Mouse (Mus musculus) liver, embryonic 11.5 days (tissue): ENCODE data around the gene D430041D05Rik. TPM values are rescaled to one million over a fixed set of nuclear protein-coding genes. Genes with fewer than 3 reads are reported as not detected.

Experiments
- ATAC-seq: fragments of 200-750 bp; cut with Nextera tagmentation; replicated peaks from 2 replicates; pipeline ENCODE4 v1.8.0; 2017; ENCODE audit warnings: moderate number of reproducible peaks, mild to moderate bottlenecking, moderate TSS enrichment, moderate library complexity; ENCODE audit not compliant: low FRiP score
- DNase-seq: peaks from one replicate; pipeline ENCODE4 v3.0.0-alpha.2; 2017; ENCODE audit warnings: low spot score
- H3K27ac ChIP-seq: fragments of 300-500 bp; sonication (generic); 2 replicates; pipeline ENCODE4 v1.5.1; 2014; ENCODE audit warnings: mild to moderate bottlenecking, low read depth, low read length, control low read depth
- H3K27me3 ChIP-seq: fragments of 300-500 bp; sonication (generic); replicated peaks from 2 replicates; pipeline ENCODE4 v1.6.1; 2014; ENCODE audit warnings: low read length, mixed read lengths; ENCODE audit not compliant: control insufficient read depth, insufficient read depth
- H3K36me3 ChIP-seq: fragments of 300-500 bp; sonication (generic); 2 replicates; pipeline ENCODE4 v1.6.1; 2014; ENCODE audit warnings: mild to moderate bottlenecking, low read length, moderate library complexity, mixed read lengths; ENCODE audit not compliant: control insufficient read depth, insufficient read depth
- H3K4me1 ChIP-seq: fragments of 300-500 bp; sonication (generic); replicated peaks from 2 replicates; pipeline ENCODE4 v1.6.1; 2014; ENCODE audit warnings: low read length, mixed read lengths; ENCODE audit not compliant: control insufficient read depth, insufficient read depth
- H3K4me2 ChIP-seq: fragments of 300-500 bp; sonication (generic); 2 replicates; pipeline ENCODE4 v1.6.1; 2014; ENCODE audit warnings: mild to moderate bottlenecking, control low read depth, moderate library complexity
- H3K4me3 ChIP-seq: fragments of 300-500 bp; sonication (generic); 2 replicates; pipeline ENCODE4 v1.5.1; 2014; ENCODE audit warnings: low read depth, low read length, control low read depth
- H3K9ac ChIP-seq: fragments of 300-500 bp; sonication (generic); 2 replicates; pipeline ENCODE4 v1.6.1; 2014; ENCODE audit warnings: low read depth, low read length, control low read depth
- H3K9me3 ChIP-seq: fragments of 300-500 bp; sonication (generic); 2 replicates; pipeline ENCODE4 v1.6.1; 2016; ENCODE audit warnings: low read length, inconsistent platforms, mixed read lengths; ENCODE audit not compliant: control insufficient read depth
- WGBS: fragments of 180-500 bp; shearing (Covaris S2); extraction: QIAGEN DNeasy Blood & Tissue Kit; methylation state at CpG from one replicate; pipeline ENCODE4 v1.1.7; 2014; 5-methylcytosine and 5-hydroxymethylcytosine counted together
- polyA plus RNA-seq: library from polyadenylated mRNA; unstranded; fragments of >200 nt; fragmentation: Nextera tagmentation; extraction: Ambion mirVana; gene quantifications from 2 replicates; pipeline ENCODE4 v1.2.1, GENCODE M21; 2014

Gene D430041D05Rik
- polyA plus RNA-seq, 1 experiment from 2014 or later = 0.16 TPM

DNA sequence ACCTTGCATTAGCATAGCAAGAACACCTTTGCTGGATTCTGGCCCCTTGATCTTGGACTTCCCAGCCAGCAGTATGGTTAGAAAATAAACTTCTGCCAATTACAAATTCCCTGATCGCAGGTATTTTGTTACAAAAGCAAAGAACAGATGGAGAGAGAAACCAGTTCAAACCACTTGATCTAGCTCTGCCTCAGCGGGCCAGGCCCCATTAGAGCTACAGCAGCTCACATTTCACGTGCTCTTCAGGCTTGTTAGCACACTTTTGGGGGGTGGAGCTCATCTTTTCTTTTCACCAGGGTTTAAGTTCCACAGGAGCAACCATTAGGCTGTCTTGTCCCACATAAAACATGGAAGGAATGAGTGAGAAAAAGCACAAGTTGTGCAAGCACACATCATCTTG, 210.6 kb downstream of the D430041D05Rik start:
- H3K27me3 ChIP-seq = no peaks in the 10 kb centered on the region
- H3K36me3 ChIP-seq = no peaks in the 10 kb centered on the region
- no peak overlapping the region for H3K27ac ChIP-seq
- no peak overlapping the region for H3K4me2 ChIP-seq
- no peaks in the 10 kb centered on the region for H3K9me3 ChIP-seq
- H3K4me1 ChIP-seq = no peaks in the 10 kb centered on the region
- DNase-seq = no peak
- ATAC-seq = no peak
- H3K4me3 ChIP-seq = no peak overlapping the region
- 66% methylated on average over 3 of the region's 3 CpGs for WGBS
- H3K9ac ChIP-seq = no peak overlapping the region

DNA sequence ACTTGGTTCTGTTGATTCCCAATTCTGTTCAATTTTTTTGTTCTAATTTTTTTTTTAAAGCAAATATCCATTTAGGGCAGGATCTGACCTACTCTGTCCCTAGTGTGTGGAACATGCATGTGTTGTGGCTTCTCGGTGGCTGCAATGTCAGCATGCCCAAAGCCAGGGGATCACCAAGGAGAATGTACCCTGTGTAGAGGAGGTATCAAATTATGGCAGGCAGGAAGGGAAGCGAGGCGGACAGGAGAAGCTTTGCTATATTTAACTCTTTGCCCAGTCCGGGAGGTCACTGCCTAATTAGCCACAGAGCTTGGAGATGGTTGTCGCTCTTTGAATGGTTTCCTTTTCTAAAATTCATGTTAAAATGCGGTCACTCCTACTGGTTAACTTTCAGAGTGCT, 212.6 kb downstream of the D430041D05Rik start:
- no peak overlapping the region for H3K27ac ChIP-seq
- no peak overlapping the region for H3K4me3 ChIP-seq
- no peaks in the 10 kb centered on the region for H3K4me1 ChIP-seq
- H3K4me2 ChIP-seq = no peak overlapping the region
- no peak overlapping the region for H3K9ac ChIP-seq
- no peak for DNase-seq
- H3K36me3 ChIP-seq = no peaks in the 10 kb centered on the region
- WGBS = 75% methylated on average over 6 of the region's 6 CpGs
- no peaks in the 10 kb centered on the region for H3K9me3 ChIP-seq
- no peak for ATAC-seq
- no peaks in the 10 kb centered on the region for H3K27me3 ChIP-seq

DNA sequence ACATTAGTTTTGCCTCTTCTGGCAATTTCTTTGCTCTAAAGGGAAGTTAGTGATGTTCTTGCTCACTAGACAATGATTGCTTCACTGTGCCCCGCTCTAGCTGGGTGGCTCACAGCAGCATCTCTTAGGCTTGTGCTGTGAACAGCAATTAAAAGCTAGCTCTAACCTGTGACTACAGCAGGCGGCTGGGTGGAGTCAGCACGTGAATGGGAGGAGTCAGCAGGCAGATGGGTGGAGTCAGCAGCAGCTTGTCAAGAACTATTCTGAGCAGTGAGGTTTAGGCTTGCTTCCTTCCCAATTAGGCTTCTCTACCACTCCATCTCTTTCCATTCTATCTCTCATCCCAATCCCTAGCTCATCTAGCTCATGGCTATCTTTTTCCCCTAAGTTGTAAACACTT, 213.5 kb downstream of the D430041D05Rik start:
- Histone ChIP-seq H3K27ac (no peak overlapping the region), H3K4me3 (no peak overlapping the region), H3K9ac (no peak overlapping the region), H3K4me1 (no peaks in the 10 kb centered on the region), H3K36me3 (no peaks in the 10 kb centered on the region), H3K9me3 (no peaks in the 10 kb centered on the region), H3K4me2 (no peak overlapping the region), H3K27me3 (no peaks in the 10 kb centered on the region)
- ATAC-seq (no peak), DNase-seq (no peak)
- WGBS = 27% methylated on average over 3 of the region's 3 CpGs

DNA sequence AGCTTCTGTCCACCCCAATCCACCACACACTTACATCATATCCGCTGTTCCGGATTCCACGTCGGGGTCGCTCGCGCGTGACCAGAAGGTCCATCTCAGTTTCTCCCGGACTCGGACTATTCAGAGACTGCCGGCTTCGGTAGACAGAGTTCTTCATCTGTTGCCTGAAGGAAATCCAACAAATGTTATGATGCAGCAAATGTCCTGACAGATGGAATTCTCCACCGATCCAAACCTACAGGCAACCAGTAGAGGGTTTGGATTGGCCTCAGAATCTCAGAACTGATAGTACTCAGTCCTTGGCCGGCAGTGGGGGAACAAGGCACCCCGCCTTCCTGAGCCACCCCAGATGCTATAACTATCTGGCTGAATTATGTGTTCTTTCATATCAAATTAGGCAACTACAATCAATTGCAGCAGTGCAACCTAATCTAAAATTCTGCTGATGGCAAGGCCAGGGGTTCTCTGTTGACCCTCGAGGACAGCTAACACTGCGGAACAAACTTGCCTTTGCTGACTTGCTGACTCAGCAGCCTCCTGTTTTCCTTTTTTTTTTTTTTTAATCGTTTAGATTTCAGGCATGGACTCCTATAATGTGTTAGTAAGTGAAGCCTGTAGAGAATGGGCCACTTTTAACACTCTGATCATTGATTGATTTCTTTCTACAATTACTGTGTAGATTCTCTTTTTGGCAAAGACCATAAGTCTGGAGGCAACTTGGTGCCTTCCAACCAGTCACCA, 218.2 kb downstream of the D430041D05Rik start:
- H3K27me3 ChIP-seq = no peaks in the 10 kb centered on the region
- no peak overlapping the region for H3K4me2 ChIP-seq
- 89% methylated on average over 18 of the region's 18 CpGs for WGBS
- H3K36me3 ChIP-seq = no peaks in the 10 kb centered on the region
- H3K9ac ChIP-seq = no peak overlapping the region
- no peaks in the 10 kb centered on the region for H3K9me3 ChIP-seq
- no peak overlapping the region for H3K4me3 ChIP-seq
- DNase-seq (no peak), ATAC-seq (no peak)
- H3K4me1 ChIP-seq = no peaks in the 10 kb centered on the region
- H3K27ac ChIP-seq = no peak overlapping the region

DNA sequence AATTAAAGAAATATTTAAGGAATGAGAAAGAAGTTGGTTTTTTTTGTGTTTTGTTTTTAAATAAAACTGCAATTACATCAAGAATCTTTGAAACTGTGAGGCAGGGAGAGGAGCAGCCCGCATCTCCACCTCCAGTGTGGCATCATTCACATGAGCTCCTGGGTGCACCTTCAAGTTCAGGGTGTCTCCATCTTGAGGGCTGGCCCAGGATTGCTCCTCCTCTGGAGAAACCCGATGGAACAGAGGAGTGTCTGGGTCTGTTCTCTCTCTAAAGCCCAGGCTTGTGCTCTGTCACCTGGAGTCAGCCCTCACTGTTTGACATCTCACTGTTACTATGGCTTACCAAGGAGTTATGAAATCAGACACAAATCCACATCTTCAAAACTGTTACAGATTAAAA, 219.1 kb downstream of the D430041D05Rik start:
- Histone ChIP-seq H3K9ac (no peak overlapping the region), H3K4me2 (no peak overlapping the region), H3K27ac (no peak overlapping the region), H3K9me3 (no peaks in the 10 kb centered on the region), H3K27me3 (no peaks in the 10 kb centered on the region), H3K4me1 (no peaks in the 10 kb centered on the region), H3K4me3 (no peak overlapping the region), H3K36me3 (no peaks in the 10 kb centered on the region)
- 54% methylated on average over 2 of the region's 2 CpGs for WGBS
- DNase-seq (no peak), ATAC-seq (no peak)

DNA sequence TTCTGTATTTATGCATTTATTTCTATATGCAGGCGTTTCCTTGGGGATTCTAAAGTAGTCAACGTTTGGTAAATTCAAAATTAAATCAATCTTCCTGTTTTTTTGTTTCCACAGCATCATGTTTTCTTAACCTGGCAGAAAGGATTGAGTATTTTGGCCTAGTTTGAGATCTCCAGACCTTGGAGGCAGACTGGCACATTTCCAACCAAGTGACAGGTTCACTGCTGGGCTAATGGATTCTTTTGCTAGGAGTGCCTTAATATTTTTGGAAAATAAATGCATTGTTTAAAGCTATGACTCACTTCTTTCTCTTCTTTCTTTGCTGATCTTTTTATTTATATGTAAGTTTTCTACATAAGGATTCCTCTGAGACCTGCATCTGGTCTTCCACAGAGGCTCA, 222.0 kb downstream of the D430041D05Rik start:
- Histone ChIP-seq H3K9ac (no peak overlapping the region), H3K36me3 (no peaks in the 10 kb centered on the region), H3K27ac (no peak overlapping the region), H3K4me1 (no peaks in the 10 kb centered on the region), H3K4me2 (no peak overlapping the region), H3K27me3 (no peaks in the 10 kb centered on the region), H3K9me3 (no peaks in the 10 kb centered on the region), H3K4me3 (no peak overlapping the region)
- 71% methylated on average over 2 of the region's 2 CpGs for WGBS
- DNase-seq = no peak
- ATAC-seq = no peak

DNA sequence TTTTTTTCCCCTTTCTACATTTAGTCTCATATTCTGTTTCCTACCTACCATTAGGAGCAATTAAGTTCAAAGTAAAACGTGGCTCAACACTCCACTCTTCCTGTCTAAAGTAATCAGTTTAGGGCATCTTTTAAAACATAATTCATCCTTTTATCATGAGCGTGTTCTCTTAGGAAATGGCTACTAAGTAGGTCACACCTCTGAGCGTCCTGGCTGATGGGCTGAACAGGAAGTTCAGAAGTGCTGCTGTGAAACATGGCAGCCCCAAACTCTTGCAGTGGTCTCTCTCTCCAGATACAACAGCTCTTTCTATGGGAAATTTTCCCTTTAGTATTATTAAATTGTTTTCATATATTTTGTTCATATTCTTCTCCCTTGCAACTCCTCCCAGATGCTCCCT, 223.7 kb downstream of the D430041D05Rik start:
- no peak for DNase-seq
- no peak for ATAC-seq
- WGBS = 44% methylated on average over 3 of the region's 3 CpGs

DNA sequence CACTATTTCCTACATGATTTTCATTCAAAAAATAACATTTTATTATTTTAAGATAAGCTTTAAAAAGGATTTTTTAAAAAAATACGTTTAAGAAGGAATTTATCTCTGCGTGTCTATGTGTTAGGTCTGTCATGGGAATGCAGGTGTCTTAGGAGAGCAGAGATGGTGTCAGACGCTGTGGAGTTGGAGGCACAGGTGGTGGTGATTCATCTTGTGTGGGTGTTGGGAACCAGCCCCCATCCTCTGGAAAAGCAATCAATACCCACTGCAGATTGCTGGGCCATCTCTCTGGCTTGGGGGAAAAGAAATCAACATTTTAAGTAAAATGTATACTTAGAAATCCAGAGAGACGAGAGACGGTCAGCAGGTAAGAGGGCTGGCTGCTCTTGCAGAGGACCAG, 225.2 kb downstream of the D430041D05Rik start:
- Histone ChIP-seq H3K9me3 (no peaks in the 10 kb centered on the region), H3K4me1 (no peaks in the 10 kb centered on the region), H3K9ac (no peak overlapping the region), H3K27me3 (no peaks in the 10 kb centered on the region; the same call in 1 of the 2 replicates), H3K4me2 (no peak overlapping the region), H3K27ac (no peak overlapping the region), H3K36me3 (no peaks in the 10 kb centered on the region), H3K4me3 (no peak overlapping the region)
- 88% methylated on average over 5 of the region's 5 CpGs for WGBS
- DNase-seq (no peak), ATAC-seq (no peak)

More for the DNA sequence above, 223.7 kb downstream of the D430041D05Rik start:
- H3K27ac ChIP-seq = no peak overlapping the region
- H3K9me3 ChIP-seq = no peaks in the 10 kb centered on the region
- no peak overlapping the region for H3K9ac ChIP-seq
- no peaks in the 10 kb centered on the region for H3K4me1 ChIP-seq
- H3K36me3 ChIP-seq = no peaks in the 10 kb centered on the region
- H3K4me2 ChIP-seq = no peak overlapping the region
- H3K27me3 ChIP-seq = no peaks in the 10 kb centered on the region
- no peak overlapping the region for H3K4me3 ChIP-seq

DNA sequence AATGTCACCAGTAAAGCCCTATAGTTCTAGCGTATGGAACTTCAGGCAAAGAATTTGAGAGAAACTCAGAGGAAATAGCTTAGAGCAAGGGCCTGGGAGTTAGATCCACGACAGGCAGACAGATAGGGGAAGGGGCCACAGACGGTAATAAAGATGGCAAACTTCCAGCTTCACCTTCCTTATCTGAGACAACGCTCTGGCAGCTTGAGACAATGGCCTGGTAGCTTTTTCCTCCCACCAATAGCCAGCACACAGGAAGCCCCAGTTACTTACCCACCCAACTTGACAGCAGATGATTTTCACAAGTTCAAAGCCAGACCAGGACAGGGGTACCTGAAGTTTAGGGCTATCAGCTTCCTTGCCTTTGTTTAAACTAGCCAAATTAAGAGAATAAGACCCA, 226.5 kb downstream of the D430041D05Rik start:
- H3K4me1 ChIP-seq = no peaks in the 10 kb centered on the region
- H3K27me3 ChIP-seq = no peaks in the 10 kb centered on the region; the same call in 1 of the 2 replicates
- no peaks in the 10 kb centered on the region for H3K9me3 ChIP-seq
- H3K27ac ChIP-seq = no peak overlapping the region
- H3K4me3 ChIP-seq = no peak overlapping the region
- no peak overlapping the region for H3K4me2 ChIP-seq
- no peaks in the 10 kb centered on the region for H3K36me3 ChIP-seq
- ATAC-seq (no peak), DNase-seq (no peak)
- no peak overlapping the region for H3K9ac ChIP-seq
- WGBS = 19% methylated on average over 4 of the region's 4 CpGs
